Comparison of ENCODE assay signal across 21 mouse cellular contexts in genomic region chr1:151289493-151290258, GRCm38 (mm10). TPM values are rescaled to one million over a fixed set of nuclear protein-coding genes. Genes with fewer than 3 reads are reported as not detected.
DNase-seq lines count a peak whose midpoint lies in the region; ATAC-seq lines count a peak whose summit lies in the region.
"Had no signal": no experiment of that assay in that cellular context is flagged by ENCODE, and none has a peak within 500 bp of the region (broad histone marks: within the 10 kb centered on the region; RNA-seq: fewer than 3 reads in every experiment).

No protein-coding gene starts in this region.

- no peaks in the 10 kb centered on the region for H3K9me3 ChIP-seq in heart, embryonic 12.5 days (replicated peaks)
- H3K9me3 ChIP-seq: forebrain, embryonic 10.5 days; hindbrain, embryonic 12.5 days; liver, embryonic 15.5 days; midbrain, embryonic 12.5 days had no signal

- no peak overlapping the region for H3K9ac ChIP-seq in heart, embryonic 12.5 days
- H3K9ac ChIP-seq: hindbrain, embryonic 12.5 days; liver, embryonic 15.5 days; midbrain, embryonic 12.5 days had no signal

- no peaks in the 10 kb centered on the region for H3K27me3 ChIP-seq in heart, embryonic 12.5 days (replicated peaks)
- H3K27me3 ChIP-seq: hindbrain, embryonic 12.5 days; liver, embryonic 15.5 days; midbrain, embryonic 12.5 days had no signal

- intact Hi-C loops in heart, postnatal 14 days (cut with DNase I), result loop anchor here (5.0 kb wide), 1 partner anchor 53 kb away; the partner anchor contains the start of gene Ivns1abp

- peak; percentile 34; the same call in 1 of the 2 replicates for ATAC-seq in heart, embryonic 12.5 days (ENCODE audit: insufficient number of reproducible peaks, low FRiP score)

- no peaks in the 10 kb centered on the region for H3K36me3 ChIP-seq in heart, embryonic 12.5 days
- H3K36me3 ChIP-seq: forebrain, embryonic 10.5 days; hindbrain, embryonic 12.5 days; liver, embryonic 15.5 days; midbrain, embryonic 12.5 days had no signal

- no peak overlapping the region for H3K4me3 ChIP-seq in heart, embryonic 12.5 days
- H3K4me3 ChIP-seq: forebrain, embryonic 10.5 days; gastrocnemius, adult 2 months; hindbrain, embryonic 12.5 days; layer of hippocampus, adult 2 months; liver, embryonic 15.5 days; midbrain, embryonic 12.5 days had no signal

- WGBS in heart, embryonic 12.5 days, result 63% methylated on average over 13 of the region's 13 CpGs

- no peak for DNase-seq in heart, postnatal 14 days
- peak; percentile 23 to 25 for DNase-seq in urinary bladder, adult 18-20 months (ENCODE audit: low spot score in 2 of 2)
- no peak for DNase-seq in urinary bladder, postnatal 25 days (ENCODE audit: low spot score)
- peak; percentile 16 for DNase-seq in fat pad, adult 2 months (ENCODE audit: extremely low read depth, low read depth, low spot score)
- DNase-seq in yolk sac, embryonic 10.5 days (ENCODE audit: low spot score), result peak; percentile 65
- DNase-seq in thymus, postnatal 4 days, result no peak
- DNase-seq in embryo, embryonic 9.5 days (ENCODE audit: extremely low spot score), result no peak
- DNase-seq: adrenal gland, adult 2 months; cerebellum, adult 8-10 months; embryo, embryonic 11 days; gastrocnemius, adult 2 months; kidney, adult 2 months; lung, postnatal 4 days; right cerebral cortex, postnatal 14 days; thymus, adult 2 months had no signal

- H3K4me1 ChIP-seq in heart, embryonic 12.5 days (replicated peaks), result peaks cover 13% of the 10 kb centered on the region; the same call in 1 of the 2 replicates
- H3K4me1 ChIP-seq: forebrain, embryonic 10.5 days; hindbrain, embryonic 12.5 days; midbrain, embryonic 12.5 days had no signal

- H3K4me2 ChIP-seq in heart, embryonic 12.5 days, result no peak overlapping the region
- H3K4me2 ChIP-seq: hindbrain, embryonic 12.5 days; liver, embryonic 15.5 days; midbrain, embryonic 12.5 days had no signal

- no peak overlapping the region for H3K27ac ChIP-seq in heart, embryonic 12.5 days (ENCODE audit: poor library complexity, severe bottlenecking)
- H3K27ac ChIP-seq: forebrain, embryonic 10.5 days; gastrocnemius, adult 2 months; hindbrain, embryonic 12.5 days; layer of hippocampus, adult 2 months; liver, embryonic 15.5 days; midbrain, embryonic 12.5 days had no signal

RNA-seq across cellular contexts. Expression of gene Ivns1abp, which starts 54.6 kb away (rescaled TPM):
- polyA plus RNA-seq in heart, embryonic 12.5 days (2016; fragmentation: Nextera tagmentation; extraction: Ambion mirVana), result 297 and 319 TPM in 2 replicates
- 100 to 1,000 TPM; 450 to 452 TPM for total RNA-seq in heart, postnatal 14 days (2021)

Comparison
In these comparisons a context has a peak if more than half of its experiments do, and no peak if none do; other contexts are left out.
1. DNase-seq: peak in urinary bladder, adult 18-20 months (2 of 2), fat pad, adult 2 months (single experiment) and yolk sac, embryonic 10.5 days (single experiment); none in heart, postnatal 14 days (0 of 2), urinary bladder, postnatal 25 days (single experiment), thymus, postnatal 4 days (single experiment) and embryo, embryonic 9.5 days (single experiment).